Mouse (Mus musculus) midbrain, embryonic 10.5 days (tissue): Measurements from ENCODE around the gene Gm20538. TPM values are rescaled to one million over a fixed set of nuclear protein-coding genes. Genes with fewer than 3 reads are reported as not detected.

Experiments
- DNase-seq: peaks from one replicate; pipeline ENCODE4 v3.0.0-alpha.2; 2017; ENCODE audit warnings: low spot score
- H3K27ac ChIP-seq: fragments of 300-500 bp; sonication (generic); replicated peaks from 2 replicates; pipeline ENCODE4 v1.5.1; 2016; ENCODE audit warnings: mild to moderate bottlenecking
- H3K27me3 ChIP-seq: fragments of 300-500 bp; sonication (generic); 2 replicates; pipeline ENCODE4 v1.6.1; 2016; ENCODE audit warnings: low read depth, mild to moderate bottlenecking; ENCODE audit not compliant: poor library complexity, severe bottlenecking
- H3K36me3 ChIP-seq: fragments of 300-500 bp; sonication (generic); 2 replicates; pipeline ENCODE4 v1.6.1; 2016; ENCODE audit warnings: mild to moderate bottlenecking, moderate library complexity
- H3K4me1 ChIP-seq: fragments of 300-500 bp; sonication (generic); 2 replicates; pipeline ENCODE4 v1.6.1; 2016
- H3K4me3 ChIP-seq: fragments of 300-500 bp; sonication (generic); 2 replicates; pipeline ENCODE4 v1.5.1; 2016; ENCODE audit warnings: mild to moderate bottlenecking, moderate library complexity
- H3K9me3 ChIP-seq: fragments of 300-500 bp; sonication (generic); replicated peaks from 2 replicates; pipeline ENCODE4 v1.6.1; 2016; ENCODE audit warnings: mild to moderate bottlenecking
- WGBS: fragments of 180-500 bp; shearing (Covaris S2); methylation state at CpG from one replicate; pipeline ENCODE4 v1.1.7; 2016; 5-methylcytosine and 5-hydroxymethylcytosine counted together
- polyA plus RNA-seq: library from polyadenylated mRNA; unstranded; fragments of >200 nt; fragmentation: Nextera tagmentation; extraction: Ambion mirVana; gene quantifications from 2 replicates; pipeline ENCODE4 v1.2.1, GENCODE M21; 2016

The Gm20538 gene
- polyA plus RNA-seq, 1 experiment from 2014 or later = not detected

GRCm38 (mm10) chr19:44517996-44518768, 34.4 kb downstream of the Gm20538 start:
- Histone ChIP-seq H3K9me3 (no peaks in the 10 kb centered on the region), H3K27me3 (peaks cover 100% of the 10 kb centered on the region), H3K27ac (no peak overlapping the region), H3K4me1 (peaks cover 59% of the 10 kb centered on the region), H3K4me3 (no peak overlapping the region), H3K36me3 (no peaks in the 10 kb centered on the region)
- WGBS = 48% methylated on average over 12 of the region's 12 CpGs
- DNase-seq = no peak

- H3K27ac ChIP-seq = peak overlapping the region; percentile 65
- H3K4me1 ChIP-seq = peaks cover 83% of the 10 kb centered on the region
- H3K4me3 ChIP-seq = no peak overlapping the region
- 23% methylated on average over 6 of the region's 6 CpGs for WGBS
- H3K36me3 ChIP-seq = no peaks in the 10 kb centered on the region
- no peak for DNase-seq
- H3K27me3 ChIP-seq = peaks cover 100% of the 10 kb centered on the region
- H3K9me3 ChIP-seq = no peaks in the 10 kb centered on the region
These were observed 36.9 kb downstream of the Gm20538 start for GRCm38 (mm10) chr19:44515769-44516168.

- peaks cover 93% of the 10 kb centered on the region for H3K4me1 ChIP-seq
These were observed 37.8 kb downstream of the Gm20538 start for GRCm38 (mm10) chr19:44514521-44515451.

GRCm38 (mm10) chr19:44513921-44514482, 38.6 kb downstream of the Gm20538 start:
- WGBS = 13% methylated on average over 7 of the region's 7 CpGs
- Histone ChIP-seq H3K4me3 (peak overlapping the region; percentile 59), H3K36me3 (no peaks in the 10 kb centered on the region), H3K9me3 (no peaks in the 10 kb centered on the region), H3K27me3 (peaks cover 100% of the 10 kb centered on the region), H3K27ac (peak overlapping the region; percentile 61), H3K4me1 (peaks cover 94% of the 10 kb centered on the region)
- DNase-seq = no peak

More at GRCm38 (mm10) chr19:44514521-44515451, 37.8 kb downstream of the Gm20538 start:
- H3K27ac ChIP-seq = peak overlapping the region; percentile 65
- no peaks in the 10 kb centered on the region for H3K9me3 ChIP-seq
- peaks cover 100% of the 10 kb centered on the region for H3K27me3 ChIP-seq
- DNase-seq = peak; percentile 83
- peak overlapping the region; percentile 59 for H3K4me3 ChIP-seq
- under 1% methylated on average over 14 of the region's 14 CpGs for WGBS
- no peaks in the 10 kb centered on the region for H3K36me3 ChIP-seq

GRCm38 (mm10) chr19:44513054-44513833, 39.4 kb downstream of the Gm20538 start:
- Histone ChIP-seq H3K9me3 (no peaks in the 10 kb centered on the region), H3K27me3 (peaks cover 100% of the 10 kb centered on the region), H3K36me3 (no peaks in the 10 kb centered on the region), H3K4me3 (peak overlapping the region; percentile 59; the same call in 1 of the 2 replicates), H3K27ac (peak overlapping the region; percentile 61; the same call in 1 of the 2 replicates), H3K4me1 (peaks cover 87% of the 10 kb centered on the region)
- WGBS = 9% methylated on average over 11 of the region's 11 CpGs
- DNase-seq = peak; percentile 38

- H3K27ac ChIP-seq = peak overlapping the region; percentile 61; the same call in 1 of the 2 replicates
- H3K4me3 ChIP-seq = peak overlapping the region; percentile 59; the same call in 1 of the 2 replicates
- peaks cover 81% of the 10 kb centered on the region for H3K4me1 ChIP-seq
These were observed 40.0 kb downstream of the Gm20538 start for GRCm38 (mm10) chr19:44512601-44513000.

GRCm38 (mm10) chr19:44511451-44512231, 41.0 kb downstream of the Gm20538 start:
- H3K36me3 ChIP-seq = no peaks in the 10 kb centered on the region
- DNase-seq = peak; percentile 69
- peak overlapping the region; percentile 77 for H3K27ac ChIP-seq
- no peaks in the 10 kb centered on the region for H3K9me3 ChIP-seq
- WGBS = 2% methylated on average over 66 of the region's 66 CpGs
- peak overlapping the region; percentile 59 for H3K4me3 ChIP-seq
- H3K4me1 ChIP-seq = peaks cover 73% of the 10 kb centered on the region
- H3K27me3 ChIP-seq = peaks cover 100% of the 10 kb centered on the region

More at GRCm38 (mm10) chr19:44512601-44513000, 40.0 kb downstream of the Gm20538 start:
- H3K9me3 ChIP-seq = no peaks in the 10 kb centered on the region
- DNase-seq = no peak
- no peaks in the 10 kb centered on the region for H3K36me3 ChIP-seq
- 10% methylated on average over 5 of the region's 5 CpGs for WGBS
- peaks cover 100% of the 10 kb centered on the region for H3K27me3 ChIP-seq

- Histone ChIP-seq H3K27ac (no peak overlapping the region), H3K27me3 (peaks cover 100% of the 10 kb centered on the region), H3K4me3 (peak overlapping the region; percentile 59), H3K36me3 (no peaks in the 10 kb centered on the region), H3K9me3 (no peaks in the 10 kb centered on the region), H3K4me1 (peaks cover 65% of the 10 kb centered on the region)
- no peak for DNase-seq
- 9% methylated on average over 12 of the region's 12 CpGs for WGBS
These were observed 42.0 kb downstream of the Gm20538 start for GRCm38 (mm10) chr19:44510534-44511175.

GRCm38 (mm10) chr19:44502741-44503140, 49.9 kb downstream of the Gm20538 start:
- Histone ChIP-seq H3K4me1 (peaks cover 14% of the 10 kb centered on the region), H3K27me3 (peaks cover 100% of the 10 kb centered on the region), H3K36me3 (no peaks in the 10 kb centered on the region), H3K9me3 (no peaks in the 10 kb centered on the region), H3K4me3 (no peak overlapping the region), H3K27ac (no peak overlapping the region)
- 84% methylated on average over 4 of the region's 4 CpGs for WGBS
- no peak for DNase-seq

- Histone ChIP-seq H3K4me3 (no peak overlapping the region), H3K4me1 (peaks cover 22% of the 10 kb centered on the region), H3K27me3 (peaks cover 100% of the 10 kb centered on the region), H3K36me3 (no peaks in the 10 kb centered on the region), H3K27ac (no peak overlapping the region), H3K9me3 (no peaks in the 10 kb centered on the region)
- no peak for DNase-seq
- WGBS = 90% methylated on average over 6 of the region's 6 CpGs
These were observed 50.7 kb downstream of the Gm20538 start for GRCm38 (mm10) chr19:44501925-44502324.

- no peak for DNase-seq
- no peaks in the 10 kb centered on the region for H3K36me3 ChIP-seq
- peaks cover 100% of the 10 kb centered on the region for H3K27me3 ChIP-seq
- H3K9me3 ChIP-seq = no peaks in the 10 kb centered on the region
- H3K4me3 ChIP-seq = no peak overlapping the region
- H3K27ac ChIP-seq = no peak overlapping the region
- peaks cover 33% of the 10 kb centered on the region for H3K4me1 ChIP-seq
- 49% methylated on average over 5 of the region's 5 CpGs for WGBS
These were observed 52.4 kb downstream of the Gm20538 start for GRCm38 (mm10) chr19:44500240-44500639.
